Mouse (Mus musculus) B cell, adult 2 months (primary cell): ENCODE measurements at regions not wholly inside any gene's neighbourhood (a gene's known extent, or its start where the extent isn't known, plus 50 kb on each side); places are given as distances from the start of the nearest gene placed in this dataset.

Source experiments
- DNase-seq, 2 experiments: peaks; one replicate each; pipeline ENCODE4 v3.0.0; 2022

GRCm38 (mm10) chr12:109662179-109662578, 62.0 kb upstream of the Rtl1 start:
- DNase-seq = no peak

- no peak for DNase-seq
Measured at GRCm38 (mm10) chr12:109674766-109675165, 74.6 kb upstream of the Rtl1 start.

- DNase-seq = no peak
Measured at GRCm38 (mm10) chr12:109694046-109694445, 93.9 kb upstream of the Rtl1 start.

DNA sequence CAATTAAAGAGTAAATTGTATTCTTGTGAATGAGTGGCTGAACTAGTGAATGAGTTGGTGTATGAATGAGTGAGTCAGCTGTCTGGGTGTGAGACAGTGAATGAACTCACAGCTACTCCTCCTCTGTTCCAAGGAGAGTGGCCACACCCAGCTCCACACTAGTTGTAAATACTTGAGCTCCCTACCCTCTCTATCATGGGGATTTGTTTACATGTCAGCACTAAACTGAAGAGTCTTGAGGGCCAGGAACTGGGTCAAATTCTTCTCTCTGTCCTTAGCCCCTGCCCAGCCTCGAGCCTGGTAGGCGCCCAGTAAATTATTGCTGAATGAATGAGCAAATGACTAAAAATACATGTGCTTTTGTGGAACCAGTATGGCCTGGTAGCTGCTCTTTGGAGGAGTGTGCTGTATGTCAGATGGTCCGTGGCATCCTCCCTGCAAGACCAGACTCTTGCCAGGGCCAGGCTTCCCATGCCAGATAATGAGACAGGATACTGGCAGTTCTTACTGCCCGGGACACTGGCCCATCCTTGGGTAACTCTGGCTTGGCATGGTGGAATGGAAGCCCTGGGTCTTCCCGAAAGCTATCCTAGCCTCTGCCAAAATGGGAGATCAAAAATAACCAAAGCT, 94.8 kb upstream of the Rtl1 start:
- DNase-seq = no peak

GRCm38 (mm10) chr12:109706820-109707219, 106.7 kb upstream of the Rtl1 start:
- no peak for DNase-seq

DNA sequence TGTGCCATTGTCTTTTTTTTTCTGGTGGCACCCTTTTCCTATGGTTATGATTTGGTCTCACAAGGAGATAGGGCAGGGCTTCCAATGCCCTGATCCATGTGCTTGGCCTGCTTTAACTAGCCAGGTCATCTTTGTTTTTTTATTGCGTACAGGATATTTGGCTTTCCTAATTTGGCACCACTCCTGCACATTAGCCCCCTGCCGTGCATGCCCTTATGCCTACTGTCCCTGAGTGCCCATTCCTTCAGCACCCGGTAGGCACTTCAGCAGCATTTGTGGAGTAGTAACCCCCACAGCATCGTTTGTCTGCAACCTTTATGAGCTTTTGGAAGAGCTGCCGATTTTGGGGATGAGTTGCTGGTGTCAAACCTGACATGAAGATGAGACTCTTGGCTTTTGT, 109.5 kb upstream of the Rtl1 start:
- no peak for DNase-seq

DNA sequence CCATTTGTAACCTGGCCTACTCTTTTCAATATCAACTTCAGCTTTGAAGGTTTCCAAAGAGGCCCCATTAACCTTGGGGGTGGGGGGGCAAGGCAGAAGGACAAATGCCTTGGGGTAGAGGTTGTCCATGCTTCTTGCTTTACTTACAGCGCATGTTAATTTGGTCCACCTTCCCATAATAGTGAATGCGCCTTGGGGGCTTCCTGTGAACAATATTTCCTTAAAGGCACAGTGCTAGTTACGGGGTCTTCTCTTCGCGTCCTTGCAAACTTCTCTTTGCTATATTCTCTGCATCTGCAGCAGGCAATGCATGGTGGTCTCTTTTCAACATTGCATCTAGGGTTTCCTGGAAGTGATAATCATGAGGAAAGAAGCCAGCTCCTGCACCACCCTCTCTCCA, 111.3 kb upstream of the Rtl1 start:
- DNase-seq = no peak

- DNase-seq = no peak
Measured at GRCm38 (mm10) chr12:109711946-109712345, 111.8 kb upstream of the Rtl1 start.

- no peak for DNase-seq
Measured at GRCm38 (mm10) chr12:109712386-109712785, 112.3 kb upstream of the Rtl1 start.

DNA sequence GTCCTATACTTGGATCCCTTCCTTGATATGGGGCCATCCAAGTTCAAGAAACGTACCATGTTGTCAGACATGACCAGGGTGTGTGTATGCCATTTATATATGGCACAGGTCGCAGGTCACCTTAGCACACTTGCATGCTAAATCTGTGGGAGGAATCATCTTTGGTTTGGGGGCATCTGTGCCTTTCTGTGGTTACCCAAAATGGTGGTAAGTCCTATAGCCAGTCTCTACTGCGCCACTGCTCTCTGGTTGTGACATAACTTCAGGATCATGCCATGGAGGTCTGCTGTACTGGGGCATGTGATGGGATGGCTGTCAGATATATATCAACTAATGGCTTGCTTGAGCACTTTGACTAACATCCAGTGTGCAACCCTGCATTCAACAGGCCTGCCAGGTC, 112.9 kb upstream of the Rtl1 start:
- no peak for DNase-seq

GRCm38 (mm10) chr12:109714061-109714460, 113.9 kb upstream of the Rtl1 start:
- DNase-seq = no peak

- DNase-seq = no peak
Measured at GRCm38 (mm10) chr12:109716991-109717390, 116.9 kb upstream of the Rtl1 start.

DNA sequence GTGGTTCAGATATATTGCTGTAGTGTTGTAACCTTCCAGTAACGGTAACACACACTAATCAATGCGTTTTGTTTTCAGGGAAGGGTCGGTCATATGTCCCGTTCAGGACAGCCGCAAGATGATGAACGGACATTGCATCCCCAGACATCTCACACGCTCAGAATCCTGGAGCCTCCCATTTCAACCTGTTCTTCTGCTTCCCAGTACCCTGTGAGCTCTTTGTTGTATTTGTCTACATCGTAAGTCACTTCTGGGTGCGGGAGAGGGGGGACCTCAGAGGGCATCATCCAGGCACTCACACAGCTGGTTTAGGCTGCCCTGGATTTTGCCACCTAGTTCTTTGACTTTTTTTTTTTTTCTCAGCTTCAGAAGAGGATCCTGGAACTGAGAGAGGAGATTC, 117.9 kb upstream of the Rtl1 start:
- DNase-seq = no peak

GRCm38 (mm10) chr12:109738201-109738600, 138.1 kb upstream of the Rtl1 start:
- no peak for DNase-seq

DNA sequence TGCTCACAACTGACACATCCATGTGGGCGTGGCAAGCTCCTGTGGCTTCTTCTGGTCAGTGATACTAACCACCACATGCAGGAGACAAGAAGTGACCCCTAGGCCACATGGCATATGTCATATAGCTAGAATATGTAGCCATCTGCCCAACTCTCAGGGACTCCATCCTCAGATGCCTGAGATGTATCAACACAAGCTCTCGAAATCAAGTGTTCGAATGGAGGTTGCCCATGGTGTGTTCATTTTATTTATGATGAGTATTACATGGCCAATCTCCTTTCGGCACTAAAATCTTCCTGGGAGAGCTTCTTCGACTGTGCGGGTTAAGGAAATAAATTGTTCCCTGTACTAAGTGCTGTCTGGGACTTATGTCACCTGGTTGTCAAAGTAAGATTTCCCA, 138.8 kb upstream of the Rtl1 start:
- DNase-seq = no peak

DNA sequence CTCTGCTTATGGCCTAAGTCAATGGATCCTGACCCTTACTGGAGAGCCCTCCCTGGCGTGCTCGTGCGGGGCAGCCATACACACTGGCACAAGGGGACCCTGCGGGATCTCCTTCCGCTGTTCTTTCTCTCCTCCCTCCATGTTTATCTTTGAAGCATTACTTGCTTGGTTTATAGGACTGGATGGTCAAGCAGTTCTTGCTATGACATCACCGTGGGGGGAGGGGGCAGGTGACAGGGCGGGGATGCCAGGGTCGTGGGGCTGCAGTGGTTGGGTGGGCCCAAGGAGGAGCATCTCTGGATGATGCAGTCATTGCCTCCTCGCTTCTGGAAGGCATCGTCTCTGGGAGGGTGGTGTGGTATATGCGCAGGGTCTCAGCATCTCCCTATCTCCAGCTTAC, 142.4 kb upstream of the Rtl1 start:
- no peak for DNase-seq

- no peak for DNase-seq
Measured at GRCm38 (mm10) chr12:109743036-109743650, 143.0 kb upstream of the Rtl1 start.

- no peak for DNase-seq
Measured at GRCm38 (mm10) chr12:109744186-109744585, 144.1 kb upstream of the Rtl1 start.

DNA sequence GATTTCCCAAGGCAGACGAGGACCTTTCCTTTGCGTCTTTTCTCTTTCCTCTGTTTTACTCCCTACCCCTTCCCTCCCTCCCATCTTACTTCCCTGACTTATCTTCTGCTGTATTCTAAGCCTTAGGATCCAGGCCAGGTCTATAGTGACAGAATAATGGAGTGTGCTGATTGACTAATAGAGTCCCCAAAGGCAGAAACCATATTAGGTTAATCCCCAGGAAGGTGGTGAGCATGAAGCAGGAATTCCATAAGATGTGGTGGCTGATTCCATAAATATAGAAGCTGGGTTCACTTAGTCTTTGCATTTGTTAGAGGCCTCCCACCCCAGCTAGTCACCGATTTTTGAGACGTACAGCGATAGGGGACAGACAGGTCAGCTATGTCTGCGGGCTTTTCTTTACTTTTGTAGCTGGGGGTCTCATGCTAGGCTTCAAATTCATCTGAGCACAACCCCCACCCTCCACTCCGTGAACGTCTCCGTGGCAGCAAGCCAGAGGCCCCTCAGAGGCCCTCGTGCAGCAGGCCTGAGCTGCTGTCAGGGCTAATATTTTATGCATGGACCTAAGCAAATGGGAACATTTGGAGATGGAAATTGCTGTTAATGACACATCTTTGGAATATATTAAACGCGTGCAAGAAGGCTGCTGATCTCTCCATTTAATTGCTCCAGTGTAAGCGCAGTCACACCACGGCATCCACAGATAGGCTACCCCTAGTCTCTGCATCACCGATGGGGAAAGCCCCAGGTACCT, 145.8 kb upstream of the Rtl1 start:
- no peak for DNase-seq

DNA sequence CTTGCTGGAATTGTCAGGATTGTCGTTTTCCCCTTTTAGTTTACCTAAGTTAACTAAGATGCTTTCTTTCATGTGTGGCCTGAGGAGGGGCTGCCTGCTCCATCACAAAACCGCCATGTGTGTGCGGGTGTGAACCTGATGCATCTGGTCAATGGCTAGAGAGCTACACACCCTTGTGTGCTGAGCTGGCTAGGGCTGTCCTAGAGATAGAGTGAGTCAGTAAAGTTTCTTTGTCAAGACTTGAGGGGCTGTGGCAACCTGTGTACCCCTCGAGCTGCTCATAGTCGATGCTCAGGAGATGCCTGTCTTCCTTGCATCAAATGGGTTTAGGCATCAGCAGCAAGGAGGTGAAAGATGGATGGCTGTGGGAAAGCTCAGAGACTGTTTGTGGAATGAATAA, 147.1 kb upstream of the Rtl1 start:
- DNase-seq = no peak

DNA sequence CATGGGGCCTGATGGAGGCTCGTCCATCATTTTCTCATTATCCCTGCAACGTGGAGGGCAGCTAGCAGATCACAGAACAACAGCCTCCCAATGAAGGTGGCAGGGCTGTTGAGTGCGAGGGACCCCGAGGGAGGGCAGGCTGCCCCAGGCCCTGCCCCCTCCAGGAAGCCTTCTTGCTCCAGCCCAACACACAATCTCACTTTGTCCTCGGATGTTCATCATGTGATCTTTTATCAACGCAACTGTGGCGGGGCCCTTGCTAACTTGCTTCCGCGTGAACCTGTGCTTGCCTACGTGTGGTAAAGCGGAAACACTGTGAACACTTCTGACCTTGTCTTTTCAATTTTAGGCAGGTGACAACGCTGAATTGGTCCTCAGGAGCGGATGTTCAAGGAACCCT, 147.6 kb upstream of the Rtl1 start:
- no peak for DNase-seq

- no peak for DNase-seq
Measured at GRCm38 (mm10) chr12:109748326-109749059, 148.4 kb upstream of the Rtl1 start.

DNA sequence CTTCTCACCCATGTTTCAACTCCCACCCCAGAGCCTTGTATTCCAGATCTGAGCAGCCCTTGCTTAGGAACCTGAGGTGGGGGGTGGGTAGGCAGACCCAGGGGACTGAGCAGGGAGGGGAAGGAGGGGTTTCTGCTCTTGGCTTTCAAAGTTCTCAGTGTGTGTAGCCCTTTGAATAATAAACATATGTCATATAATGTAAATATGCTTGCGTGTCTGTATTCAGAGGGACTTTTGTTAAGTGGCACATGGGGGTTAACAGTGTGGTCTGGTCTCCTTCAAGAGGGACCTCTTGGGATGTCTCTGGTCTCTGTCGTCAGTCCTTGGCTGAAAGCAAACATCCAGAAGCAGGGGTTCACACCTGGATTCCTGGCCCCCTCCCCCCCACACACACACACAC, 149.1 kb upstream of the Rtl1 start:
- DNase-seq = no peak
